Mouse (Mus musculus): ENCODE measurements at regions not wholly inside any gene's neighbourhood (a gene's known extent, or its start where the extent isn't known, plus 50 kb on each side); places are given as distances from the start of the nearest gene placed in this dataset.
"Not testable (repeated sequence)": the region's sequence is repeated elsewhere in the genome, so short reads cannot be mapped to it uniquely, and the experiment has no call there.

DNA sequence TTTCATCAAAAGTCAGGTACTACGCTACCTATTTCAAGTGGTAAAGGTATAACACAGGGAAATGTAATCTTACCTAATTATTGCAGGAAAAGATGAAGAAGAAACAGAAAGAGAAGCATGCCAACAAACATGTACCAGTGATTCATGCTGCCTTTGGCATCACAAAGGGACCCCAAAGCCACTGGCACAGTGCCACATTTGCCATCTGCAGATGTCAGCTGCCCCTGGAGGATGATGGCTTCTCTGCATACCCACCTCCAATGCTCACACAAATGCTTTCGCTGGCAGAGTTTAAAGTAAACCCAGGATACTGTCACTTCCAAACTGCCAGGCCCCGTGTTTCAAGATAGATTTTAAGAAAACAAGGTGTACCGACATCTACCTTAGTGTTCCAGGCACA lies 168.6 kb upstream of the Fbxl7 start:
- WGBS: 80% methylated on average over 4 of the region's 4 CpGs
- no peaks in the 10 kb centered on the region for H3K36me3 ChIP-seq

GRCm38 (mm10) chr15:27067691-27068090 lies 172.3 kb upstream of the Fbxl7 start:
- WGBS: 85% methylated on average over 1 of the region's 1 CpGs
- Histone ChIP-seq H3K27ac (no peak overlapping the region), H3K9me3 (no peaks in the 10 kb centered on the region), H3K4me1 (no peaks in the 10 kb centered on the region), H3K36me3 (no peaks in the 10 kb centered on the region), H3K27me3 (ENCODE audit: insufficient read depth, poor library complexity, severe bottlenecking) (no peaks in the 10 kb centered on the region), H3K4me3 (no peak overlapping the region)
- no peak for DNase-seq (ENCODE audit: low spot score)

More for the DNA sequence above, 168.6 kb upstream of the Fbxl7 start:
- no peak overlapping the region for H3K27ac ChIP-seq
- DNase-seq (ENCODE audit: low spot score): no peak
- no peaks in the 10 kb centered on the region for H3K4me1 ChIP-seq
- no peak overlapping the region for H3K4me3 ChIP-seq
- no peaks in the 10 kb centered on the region for H3K27me3 ChIP-seq (ENCODE audit: insufficient read depth, poor library complexity, severe bottlenecking)
- no peaks in the 10 kb centered on the region for H3K9me3 ChIP-seq

- H3K27me3 ChIP-seq (ENCODE audit: insufficient read depth, poor library complexity, severe bottlenecking): no peaks in the 10 kb centered on the region
- 82% methylated on average over 4 of the region's 4 CpGs for WGBS
- H3K27ac ChIP-seq: no peak overlapping the region
- H3K36me3 ChIP-seq: no peaks in the 10 kb centered on the region
- no peaks in the 10 kb centered on the region for H3K4me1 ChIP-seq
- no peak overlapping the region for H3K4me3 ChIP-seq
- H3K9me3 ChIP-seq: no peaks in the 10 kb centered on the region
- DNase-seq (ENCODE audit: low spot score): no peak
These were observed 182.5 kb upstream of the Fbxl7 start for GRCm38 (mm10) chr15:27077926-27078325.

- no peak overlapping the region for H3K27ac ChIP-seq
- no peaks in the 10 kb centered on the region for H3K4me1 ChIP-seq
- no peaks in the 10 kb centered on the region for H3K9me3 ChIP-seq
- no peaks in the 10 kb centered on the region for H3K36me3 ChIP-seq
- no peak for DNase-seq (ENCODE audit: low spot score)
- 82% methylated on average over 5 of the region's 5 CpGs for WGBS
- no peaks in the 10 kb centered on the region for H3K27me3 ChIP-seq (ENCODE audit: insufficient read depth, poor library complexity, severe bottlenecking)
- H3K4me3 ChIP-seq: no peak overlapping the region
These were observed 187.4 kb upstream of the Fbxl7 start for GRCm38 (mm10) chr15:27082826-27083225.

- no peaks in the 10 kb centered on the region for H3K27me3 ChIP-seq (ENCODE audit: insufficient read depth, poor library complexity, severe bottlenecking)
- H3K4me1 ChIP-seq: no peaks in the 10 kb centered on the region
- H3K9me3 ChIP-seq: no peaks in the 10 kb centered on the region
- H3K27ac ChIP-seq: no peak overlapping the region
- DNase-seq (ENCODE audit: low spot score): no peak
- no peak overlapping the region for H3K4me3 ChIP-seq
- 77% methylated on average over 6 of the region's 6 CpGs for WGBS
- H3K36me3 ChIP-seq: no peaks in the 10 kb centered on the region
These were observed 188.2 kb upstream of the Fbxl7 start for GRCm38 (mm10) chr15:27083596-27083995.

- no peaks in the 10 kb centered on the region for H3K36me3 ChIP-seq
- WGBS: 79% methylated on average over 6 of the region's 6 CpGs
- H3K9me3 ChIP-seq: no peaks in the 10 kb centered on the region
- DNase-seq (ENCODE audit: low spot score): no peak
- no peaks in the 10 kb centered on the region for H3K27me3 ChIP-seq (ENCODE audit: insufficient read depth, poor library complexity, severe bottlenecking)
- no peaks in the 10 kb centered on the region for H3K4me1 ChIP-seq
- no peak overlapping the region for H3K27ac ChIP-seq
- no peak overlapping the region for H3K4me3 ChIP-seq
These were observed 193.8 kb upstream of the Fbxl7 start for GRCm38 (mm10) chr15:27089155-27089554.

DNA sequence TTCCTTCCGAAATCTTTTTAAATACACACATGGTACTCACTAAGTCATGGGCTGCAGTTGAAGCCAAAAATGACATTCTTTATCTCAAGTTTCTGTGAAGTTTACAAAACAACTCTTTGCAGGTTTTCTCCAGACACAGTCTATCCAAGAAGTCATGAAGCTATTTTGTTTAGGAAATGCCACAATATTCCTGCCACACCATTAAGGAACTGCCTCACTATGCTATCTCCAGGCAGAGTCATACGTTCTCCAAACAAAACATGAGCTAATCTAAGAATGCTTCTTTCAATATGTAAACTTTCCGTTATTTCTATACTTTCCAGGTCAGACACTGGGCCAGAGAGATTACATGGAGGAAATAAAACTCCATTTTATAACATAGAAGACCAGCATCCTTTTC lies 198.7 kb upstream of the Fbxl7 start:
- 63% methylated on average over 3 of the region's 3 CpGs for WGBS
- Histone ChIP-seq H3K27ac (no peak overlapping the region), H3K27me3 (ENCODE audit: insufficient read depth, poor library complexity, severe bottlenecking) (no peaks in the 10 kb centered on the region), H3K4me3 (no peak overlapping the region), H3K36me3 (no peaks in the 10 kb centered on the region), H3K4me1 (no peaks in the 10 kb centered on the region), H3K9me3 (no peaks in the 10 kb centered on the region)
- DNase-seq (ENCODE audit: low spot score): no peak

DNA sequence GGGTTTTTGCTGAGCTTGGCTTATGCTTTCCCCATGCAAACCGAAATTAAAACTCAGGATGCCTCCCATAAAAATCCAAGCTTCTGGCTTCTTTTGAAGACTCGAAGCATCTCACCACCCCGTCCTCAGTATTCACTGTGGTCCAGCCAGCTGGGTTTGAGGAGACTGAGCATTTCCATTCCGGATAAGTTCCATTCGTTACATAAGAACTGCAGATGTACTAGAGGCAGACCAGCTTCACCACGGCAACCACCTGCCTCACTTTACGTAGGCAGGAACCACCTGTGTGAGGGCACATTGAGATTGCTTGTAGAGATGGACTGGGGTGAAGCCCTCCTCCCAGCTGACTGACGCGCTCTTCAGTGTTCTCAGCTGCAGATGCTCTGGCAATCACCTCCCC lies 199.9 kb upstream of the Fbxl7 start:
- Histone ChIP-seq H3K4me3 (no peak overlapping the region), H3K27ac (no peak overlapping the region), H3K4me1 (no peaks in the 10 kb centered on the region), H3K9me3 (no peaks in the 10 kb centered on the region), H3K27me3 (ENCODE audit: insufficient read depth, poor library complexity, severe bottlenecking) (no peaks in the 10 kb centered on the region), H3K36me3 (no peaks in the 10 kb centered on the region)
- 89% methylated on average over 9 of the region's 9 CpGs for WGBS
- no peak for DNase-seq (ENCODE audit: low spot score)

- H3K27ac ChIP-seq; H3K4me3 ChIP-seq; H3K9me3 ChIP-seq; H3K27me3 ChIP-seq (ENCODE audit: insufficient read depth, poor library complexity, severe bottlenecking); H3K36me3 ChIP-seq; H3K4me1 ChIP-seq; DNase-seq (ENCODE audit: low spot score): not testable (repeated sequence)
- 90% methylated on average over 2 of the region's 2 CpGs for WGBS
These were observed 206.2 kb upstream of the Fbxl7 start for GRCm38 (mm10) chr15:27101610-27102009.

GRCm38 (mm10) chr15:27109130-27109529 lies 213.8 kb upstream of the Fbxl7 start:
- DNase-seq (ENCODE audit: low spot score): no peak
- no peak overlapping the region for H3K27ac ChIP-seq
- no peaks in the 10 kb centered on the region for H3K4me1 ChIP-seq
- no peaks in the 10 kb centered on the region for H3K27me3 ChIP-seq (ENCODE audit: insufficient read depth, poor library complexity, severe bottlenecking)
- H3K9me3 ChIP-seq: no peaks in the 10 kb centered on the region
- no peaks in the 10 kb centered on the region for H3K36me3 ChIP-seq
- WGBS: 80% methylated on average over 3 of the region's 3 CpGs
- no peak overlapping the region for H3K4me3 ChIP-seq

DNA sequence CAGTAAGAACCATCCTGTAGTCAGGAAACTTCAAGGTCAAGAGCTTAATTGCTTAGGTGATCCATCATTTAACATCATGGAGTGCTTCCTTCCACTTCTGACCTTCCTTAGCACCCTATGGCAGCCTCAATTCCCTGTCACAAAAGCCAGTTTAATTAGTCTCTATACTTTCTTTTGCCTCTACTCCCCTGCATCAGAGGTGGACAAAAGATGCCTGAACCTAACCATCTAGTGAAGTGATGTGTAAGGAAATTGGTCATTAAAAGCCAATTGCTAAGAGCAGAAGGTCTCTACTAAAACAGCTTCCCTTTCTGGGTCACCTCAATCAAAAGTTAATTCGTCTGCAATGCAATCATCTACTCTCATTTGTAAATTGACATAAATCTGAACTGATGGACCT lies 234.3 kb upstream of the Fbxl7 start:
- Histone ChIP-seq H3K4me3 (no peak overlapping the region), H3K9me3 (no peaks in the 10 kb centered on the region), H3K36me3 (no peaks in the 10 kb centered on the region), H3K27ac (no peak overlapping the region), H3K27me3 (ENCODE audit: insufficient read depth, poor library complexity, severe bottlenecking) (no peaks in the 10 kb centered on the region), H3K4me1 (no peaks in the 10 kb centered on the region)
- no peak for DNase-seq (ENCODE audit: low spot score)
- WGBS: 34% methylated on average over 1 of the region's 1 CpGs

DNA sequence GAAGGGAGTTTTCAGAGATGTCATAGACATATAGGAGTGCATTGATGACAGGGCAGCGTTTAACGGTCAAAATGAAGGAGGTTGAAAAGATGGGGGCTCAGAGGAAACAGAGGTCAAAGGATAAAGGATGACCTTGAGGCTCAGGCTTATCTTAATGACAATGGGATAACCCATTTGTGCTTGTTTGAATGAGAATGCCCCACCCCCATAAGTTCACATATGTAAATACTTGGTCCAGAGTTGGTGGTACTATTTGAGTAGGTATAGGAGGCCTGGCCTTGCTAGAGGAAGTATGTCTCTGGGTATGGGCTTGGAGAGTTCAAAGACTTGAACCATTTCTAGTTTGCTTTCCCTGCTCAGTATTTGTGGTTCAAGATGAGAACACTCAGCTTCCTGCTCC lies 237.4 kb upstream of the Fbxl7 start:
- 78% methylated on average over 2 of the region's 2 CpGs for WGBS
- H3K36me3 ChIP-seq: no peaks in the 10 kb centered on the region
- no peak overlapping the region for H3K4me3 ChIP-seq
- no peak overlapping the region for H3K27ac ChIP-seq
- H3K27me3 ChIP-seq (ENCODE audit: insufficient read depth, poor library complexity, severe bottlenecking): no peaks in the 10 kb centered on the region
- DNase-seq (ENCODE audit: low spot score): no peak
- H3K9me3 ChIP-seq: no peaks in the 10 kb centered on the region
- H3K4me1 ChIP-seq: no peaks in the 10 kb centered on the region

GRCm38 (mm10) chr15:27137580-27137979 lies 242.2 kb upstream of the Fbxl7 start:
- DNase-seq (ENCODE audit: low spot score): no peak
- Histone ChIP-seq H3K27me3 (ENCODE audit: insufficient read depth, poor library complexity, severe bottlenecking) (no peaks in the 10 kb centered on the region), H3K27ac (no peak overlapping the region), H3K4me1 (no peaks in the 10 kb centered on the region), H3K36me3 (no peaks in the 10 kb centered on the region), H3K4me3 (no peak overlapping the region), H3K9me3 (no peaks in the 10 kb centered on the region)
- WGBS: 91% methylated on average over 5 of the region's 5 CpGs

DNA sequence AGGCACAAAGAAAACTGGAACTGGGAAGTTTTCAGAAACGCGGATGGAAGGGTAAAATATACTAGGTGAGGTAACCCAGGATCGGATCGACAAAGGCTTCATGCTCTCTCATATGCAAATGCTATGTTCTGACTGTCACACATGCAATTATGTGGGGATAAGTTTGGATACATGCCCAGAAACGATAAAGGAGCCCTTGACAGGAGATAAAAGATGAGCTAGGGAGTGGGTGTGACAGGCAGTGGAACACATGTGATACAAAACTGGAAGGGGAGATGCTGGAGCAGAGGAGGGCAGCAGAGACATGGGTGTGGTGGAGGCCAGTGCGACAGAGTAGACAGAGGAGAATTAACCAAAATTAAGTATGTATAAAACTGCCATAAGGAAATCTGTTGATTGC lies 250.5 kb upstream of the Fbxl7 start:
- no peak for DNase-seq (ENCODE audit: low spot score)
- H3K4me1 ChIP-seq: no peaks in the 10 kb centered on the region
- no peaks in the 10 kb centered on the region for H3K9me3 ChIP-seq

More for the DNA sequence above, 250.5 kb upstream of the Fbxl7 start:
- no peak overlapping the region for H3K4me3 ChIP-seq
- H3K36me3 ChIP-seq: no peaks in the 10 kb centered on the region
- H3K27me3 ChIP-seq (ENCODE audit: insufficient read depth, poor library complexity, severe bottlenecking): no peaks in the 10 kb centered on the region
- WGBS: 85% methylated on average over 6 of the region's 6 CpGs
- no peak overlapping the region for H3K27ac ChIP-seq
